Mouse (Mus musculus) cerebellum, adult 2 months (tissue): ENCODE results near the gene Itgb2.

Source experiments
- CTCF ChIP-seq: fragments of 200-500 bp; IDR thresholded peaks from 2 replicates; pipeline ENCODE4 v1.5.1; 2011; ENCODE audit warnings: low read depth, mild to moderate bottlenecking, control low read depth, low read length, moderate library complexity, borderline replicate concordance; ENCODE audit not compliant: insufficient read depth
- POLR2A ChIP-seq: fragments of 200-500 bp; IDR thresholded peaks from 2 replicates; pipeline ENCODE4 v1.6.1; 2011; ENCODE audit warnings: low read length, control low read depth, borderline replicate concordance; ENCODE audit not compliant: insufficient read depth

DNA sequence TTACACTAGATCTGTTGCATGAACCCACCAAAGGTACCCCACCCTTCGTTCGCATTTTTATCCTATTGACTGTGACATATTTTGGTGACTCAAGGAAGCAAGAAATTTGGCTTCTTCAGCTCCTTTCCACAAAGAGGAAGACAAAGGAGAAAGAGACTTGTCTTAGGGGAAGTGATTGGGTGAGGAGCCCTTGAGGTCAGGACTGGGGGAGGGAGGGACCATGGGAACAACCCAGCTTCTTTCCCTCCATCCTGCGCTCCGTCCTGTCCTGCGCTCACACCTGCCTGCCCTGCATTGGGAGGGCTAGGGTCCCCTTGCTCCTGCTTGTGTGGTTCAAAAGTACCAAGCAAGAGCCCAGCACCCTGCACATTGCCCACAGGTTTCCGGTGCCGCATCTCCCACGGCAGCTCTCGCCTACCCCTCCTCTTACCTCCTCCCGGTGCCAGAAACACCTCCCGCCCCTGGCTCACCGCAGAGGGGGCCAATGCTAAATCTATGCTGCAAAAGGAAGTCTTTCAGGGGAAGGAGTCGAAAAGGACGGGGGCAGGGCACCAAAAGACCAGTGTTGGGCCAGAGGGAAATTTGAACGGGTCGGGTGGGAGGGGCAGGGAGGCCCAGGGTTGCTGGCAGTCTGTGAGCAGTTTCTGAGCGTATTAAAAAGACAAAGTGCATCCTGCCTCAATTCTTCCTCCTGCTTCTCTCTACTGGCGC lies 7.9 kb upstream of the Itgb2 start:
- TF ChIP-seq CTCF (no peak), POLR2A (no peak)
